Mouse (Mus musculus): ENCODE results near the gene Ctps2. TPM values are rescaled to one million over a fixed set of nuclear protein-coding genes. Genes with fewer than 3 reads are reported as not detected.

The Ctps2 gene
- polyA plus RNA-seq, 1 experiment, result 19.8 TPM

GRCm38 (mm10) chrX:162991396-162991795 lies 90.4 kb downstream of the Ctps2 start:
- Histone ChIP-seq H3K36me3 (ENCODE audit: control insufficient read depth, insufficient read depth) (no peaks in the 10 kb centered on the region), H3K79me3 (ENCODE audit: low read depth) (no peaks in the 10 kb centered on the region), H3K27me3 (ENCODE audit: control insufficient read depth, insufficient read depth, insufficient read length) (no peaks in the 10 kb centered on the region), H3ac (ENCODE audit: control insufficient read depth, insufficient read length, low read depth) (no peak overlapping the region), H3K79me2 (ENCODE audit: control insufficient read depth, insufficient read depth) (no peaks in the 10 kb centered on the region), H3K4me3 (ENCODE audit: insufficient read depth, poor library complexity, severe bottlenecking) (no peak overlapping the region)
- TF ChIP-seq MYOD1 (IDR thresholded peaks at IDR 0.05; ENCODE audit: control insufficient read depth, insufficient read length, low read depth), result no peak
- no peak for TF ChIP-seq CEBPB (IDR thresholded peaks at IDR 0.05; ENCODE audit: low read depth)
- no peak for TF ChIP-seq MAX (IDR thresholded peaks at IDR 0.05)
- no peak for TF ChIP-seq CTCF (IDR thresholded peaks at IDR 0.05; ENCODE audit: control insufficient read depth, insufficient read depth, insufficient read length)
- TF ChIP-seq USF1 (IDR thresholded peaks at IDR 0.05; ENCODE audit: low read depth), result no peak
- TF ChIP-seq MYOG (IDR thresholded peaks at IDR 0.05; ENCODE audit: control insufficient read depth, extremely low read depth, insufficient read length), result no peak
- no peak for TF ChIP-seq FOSL1 (IDR thresholded peaks at IDR 0.05; ENCODE audit: insufficient read depth, low read length, poor library complexity, severe bottlenecking)

- H3K79me3 ChIP-seq (ENCODE audit: low read depth), result no peaks in the 10 kb centered on the region
- H3ac ChIP-seq (ENCODE audit: control insufficient read depth, insufficient read length, low read depth), result no peak overlapping the region
- no peaks in the 10 kb centered on the region for H3K79me2 ChIP-seq (ENCODE audit: control insufficient read depth, insufficient read depth)
- no peak for TF ChIP-seq FOSL1 (IDR thresholded peaks at IDR 0.05; ENCODE audit: insufficient read depth, low read length, poor library complexity, severe bottlenecking)
- no peak for TF ChIP-seq MYOG (IDR thresholded peaks at IDR 0.05; ENCODE audit: control insufficient read depth, extremely low read depth, insufficient read length)
- TF ChIP-seq MYOD1 (IDR thresholded peaks at IDR 0.05; ENCODE audit: control insufficient read depth, insufficient read length, low read depth), result no peak
- no peak for TF ChIP-seq CTCF (IDR thresholded peaks at IDR 0.05; ENCODE audit: control insufficient read depth, insufficient read depth, insufficient read length)
- no peak for TF ChIP-seq CEBPB (IDR thresholded peaks at IDR 0.05; ENCODE audit: low read depth)
- TF ChIP-seq MAX (IDR thresholded peaks at IDR 0.05), result no peak
- TF ChIP-seq USF1 (IDR thresholded peaks at IDR 0.05; ENCODE audit: low read depth), result no peak
- H3K27me3 ChIP-seq (ENCODE audit: control insufficient read depth, insufficient read depth, insufficient read length), result no peaks in the 10 kb centered on the region
- no peak overlapping the region for H3K4me3 ChIP-seq (ENCODE audit: insufficient read depth, poor library complexity, severe bottlenecking)
- no peaks in the 10 kb centered on the region for H3K36me3 ChIP-seq (ENCODE audit: control insufficient read depth, insufficient read depth)
Observed at GRCm38 (mm10) chrX:162992121-162992520, 91.1 kb downstream of the Ctps2 start.

- Histone ChIP-seq H3ac (ENCODE audit: control insufficient read depth, insufficient read length, low read depth) (no peak overlapping the region), H3K79me2 (ENCODE audit: control insufficient read depth, insufficient read depth) (no peaks in the 10 kb centered on the region), H3K27me3 (ENCODE audit: control insufficient read depth, insufficient read depth, insufficient read length) (no peaks in the 10 kb centered on the region), H3K79me3 (ENCODE audit: low read depth) (no peaks in the 10 kb centered on the region), H3K4me3 (ENCODE audit: insufficient read depth, poor library complexity, severe bottlenecking) (no peak overlapping the region), H3K36me3 (ENCODE audit: control insufficient read depth, insufficient read depth) (no peaks in the 10 kb centered on the region)
- no peak for TF ChIP-seq MYOD1 (IDR thresholded peaks at IDR 0.05; ENCODE audit: control insufficient read depth, insufficient read length, low read depth)
- no peak for TF ChIP-seq USF1 (IDR thresholded peaks at IDR 0.05; ENCODE audit: low read depth)
- no peak for TF ChIP-seq CEBPB (IDR thresholded peaks at IDR 0.05; ENCODE audit: low read depth)
- TF ChIP-seq MYOG (IDR thresholded peaks at IDR 0.05; ENCODE audit: control insufficient read depth, extremely low read depth, insufficient read length), result no peak
- TF ChIP-seq FOSL1 (IDR thresholded peaks at IDR 0.05; ENCODE audit: insufficient read depth, low read length, poor library complexity, severe bottlenecking), result no peak
- no peak for TF ChIP-seq CTCF (IDR thresholded peaks at IDR 0.05; ENCODE audit: control insufficient read depth, insufficient read depth, insufficient read length)
- no peak for TF ChIP-seq MAX (IDR thresholded peaks at IDR 0.05)
Observed at GRCm38 (mm10) chrX:163027864-163028263, 126.8 kb downstream of the Ctps2 start.

- no peaks in the 10 kb centered on the region for H3K27me3 ChIP-seq (ENCODE audit: control insufficient read depth, insufficient read depth, insufficient read length)
- H3K36me3 ChIP-seq (ENCODE audit: control insufficient read depth, insufficient read depth), result no peaks in the 10 kb centered on the region
- no peak overlapping the region for H3K4me3 ChIP-seq (ENCODE audit: insufficient read depth, poor library complexity, severe bottlenecking)
- no peak for TF ChIP-seq CTCF (IDR thresholded peaks at IDR 0.05; ENCODE audit: control insufficient read depth, insufficient read depth, insufficient read length)
- TF ChIP-seq MYOG (IDR thresholded peaks at IDR 0.05; ENCODE audit: control insufficient read depth, extremely low read depth, insufficient read length), result no peak
- TF ChIP-seq MAX (IDR thresholded peaks at IDR 0.05), result no peak
- no peak for TF ChIP-seq CEBPB (IDR thresholded peaks at IDR 0.05; ENCODE audit: low read depth)
- no peak for TF ChIP-seq MYOD1 (IDR thresholded peaks at IDR 0.05; ENCODE audit: control insufficient read depth, insufficient read length, low read depth)
- no peak for TF ChIP-seq FOSL1 (IDR thresholded peaks at IDR 0.05; ENCODE audit: insufficient read depth, low read length, poor library complexity, severe bottlenecking)
- H3K79me2 ChIP-seq (ENCODE audit: control insufficient read depth, insufficient read depth), result no peaks in the 10 kb centered on the region
- H3ac ChIP-seq (ENCODE audit: control insufficient read depth, insufficient read length, low read depth), result no peak overlapping the region
- H3K79me3 ChIP-seq (ENCODE audit: low read depth), result no peaks in the 10 kb centered on the region
Observed at GRCm38 (mm10) chrX:163038767-163039166, 137.7 kb downstream of the Ctps2 start.

GRCm38 (mm10) chrX:163042771-163043170 lies 141.7 kb downstream of the Ctps2 start:
- Histone ChIP-seq H3K79me2 (ENCODE audit: control insufficient read depth, insufficient read depth) (no peaks in the 10 kb centered on the region), H3K27me3 (ENCODE audit: control insufficient read depth, insufficient read depth, insufficient read length) (no peaks in the 10 kb centered on the region), H3K4me3 (ENCODE audit: insufficient read depth, poor library complexity, severe bottlenecking) (no peak overlapping the region), H3ac (ENCODE audit: control insufficient read depth, insufficient read length, low read depth) (no peak overlapping the region), H3K36me3 (ENCODE audit: control insufficient read depth, insufficient read depth) (no peaks in the 10 kb centered on the region), H3K79me3 (ENCODE audit: low read depth) (no peaks in the 10 kb centered on the region)
- TF ChIP-seq USF1 (IDR thresholded peaks at IDR 0.05; ENCODE audit: low read depth) (no peak), CTCF (IDR thresholded peaks at IDR 0.05; ENCODE audit: control insufficient read depth, insufficient read depth, insufficient read length) (no peak), CEBPB (IDR thresholded peaks at IDR 0.05; ENCODE audit: low read depth) (no peak), MAX (IDR thresholded peaks at IDR 0.05) (no peak), MYOD1 (IDR thresholded peaks at IDR 0.05; ENCODE audit: control insufficient read depth, insufficient read length, low read depth) (no peak), MYOG (IDR thresholded peaks at IDR 0.05; ENCODE audit: control insufficient read depth, extremely low read depth, insufficient read length) (no peak), FOSL1 (IDR thresholded peaks at IDR 0.05; ENCODE audit: insufficient read depth, low read length, poor library complexity, severe bottlenecking) (no peak)

GRCm38 (mm10) chrX:163063936-163064335 lies 162.9 kb downstream of the Ctps2 start:
- Histone ChIP-seq H3K36me3 (ENCODE audit: control insufficient read depth, insufficient read depth) (no peaks in the 10 kb centered on the region), H3ac (ENCODE audit: control insufficient read depth, insufficient read length, low read depth) (no peak overlapping the region), H3K79me3 (ENCODE audit: low read depth) (no peaks in the 10 kb centered on the region), H3K27me3 (ENCODE audit: control insufficient read depth, insufficient read depth, insufficient read length) (no peaks in the 10 kb centered on the region), H3K4me3 (ENCODE audit: insufficient read depth, poor library complexity, severe bottlenecking) (no peak overlapping the region), H3K79me2 (ENCODE audit: control insufficient read depth, insufficient read depth) (no peaks in the 10 kb centered on the region)
- TF ChIP-seq MAX (IDR thresholded peaks at IDR 0.05), result no peak
- TF ChIP-seq MYOD1 (IDR thresholded peaks at IDR 0.05; ENCODE audit: control insufficient read depth, insufficient read length, low read depth), result no peak
- no peak for TF ChIP-seq USF1 (IDR thresholded peaks at IDR 0.05; ENCODE audit: low read depth)
- TF ChIP-seq FOSL1 (IDR thresholded peaks at IDR 0.05; ENCODE audit: insufficient read depth, low read length, poor library complexity, severe bottlenecking), result no peak
- TF ChIP-seq CTCF (IDR thresholded peaks at IDR 0.05; ENCODE audit: control insufficient read depth, insufficient read depth, insufficient read length), result no peak
- no peak for TF ChIP-seq CEBPB (IDR thresholded peaks at IDR 0.05; ENCODE audit: low read depth)
